Mouse (Mus musculus) hindbrain, embryonic 15.5 days (tissue): Measurements from ENCODE around the gene Tcl1b1. TPM values are rescaled to one million over a fixed set of nuclear protein-coding genes. Genes with fewer than 3 reads are reported as not detected.
A peak's percentile ranks its signal among the peaks of the same experiment; 100 is the strongest.
"Not testable (repeated sequence)": the region's sequence is repeated elsewhere in the genome, so short reads cannot be mapped to it uniquely, and the experiment has no call there.

Experiments used
- ATAC-seq: fragments of 200-750 bp; cut with Nextera tagmentation; 2 replicates; pipeline ENCODE4 v1.8.0; 2017; ENCODE audit warnings: low read depth, moderate number of reproducible peaks, moderate TSS enrichment; ENCODE audit not compliant: low FRiP score
- H3K27ac ChIP-seq: fragments of 300-500 bp; sonication (generic); replicated peaks from 2 replicates; pipeline ENCODE4 v1.5.1; 2015; ENCODE audit warnings: mild to moderate bottlenecking, inconsistent platforms
- H3K27me3 ChIP-seq: fragments of 300-500 bp; sonication (generic); 2 replicates; pipeline ENCODE4 v1.6.1; 2015; ENCODE audit warnings: control low read depth, inconsistent platforms
- H3K36me3 ChIP-seq: fragments of 300-500 bp; sonication (generic); 2 replicates; pipeline ENCODE4 v1.6.1; 2015; ENCODE audit warnings: control low read depth, inconsistent platforms
- H3K4me1 ChIP-seq: fragments of 300-500 bp; sonication (generic); replicated peaks from 2 replicates; pipeline ENCODE4 v1.6.1; 2015; ENCODE audit warnings: control low read depth, inconsistent platforms
- H3K4me2 ChIP-seq: fragments of 300-500 bp; sonication (generic); 2 replicates; pipeline ENCODE4 v1.6.1; 2015; ENCODE audit warnings: moderate library complexity, mild to moderate bottlenecking, inconsistent platforms
- H3K4me3 ChIP-seq: fragments of 300-500 bp; sonication (generic); 2 replicates; pipeline ENCODE4 v1.5.1; 2015; ENCODE audit warnings: mild to moderate bottlenecking, inconsistent platforms
- H3K9ac ChIP-seq: fragments of 300-500 bp; sonication (generic); 2 replicates; pipeline ENCODE4 v1.6.1; 2015; ENCODE audit warnings: inconsistent platforms
- H3K9me3 ChIP-seq: fragments of 300-500 bp; sonication (generic); 2 replicates; pipeline ENCODE4 v1.6.1; 2016; ENCODE audit warnings: control low read depth, inconsistent platforms
- WGBS: fragments of 180-500 bp; shearing (Covaris S2); methylation state at CpG from one replicate; pipeline ENCODE4 v1.1.7; 2015; 5-methylcytosine and 5-hydroxymethylcytosine counted together
- polyA plus RNA-seq: library from polyadenylated mRNA; unstranded; fragments of >200 nt; fragmentation: Nextera tagmentation; extraction: Ambion mirVana; gene quantifications from 2 replicates; pipeline ENCODE4 v1.2.1, GENCODE M21; 2015

Gene Tcl1b1
- not detected in 2 replicates for polyA plus RNA-seq

GRCm38 (mm10) chr12:105159390-105159789 is at the start of gene Tcl1b1:
Tcl1b1 (plus strand) TSS chr12:105159690.
- Histone ChIP-seq H3K9me3 (no peaks in the 10 kb centered on the region), H3K27me3 (no peaks in the 10 kb centered on the region), H3K9ac (no peak within 1 kb of the TSS), H3K4me3 (no peak within 1 kb of the TSS), H3K36me3 (no peaks in the 10 kb centered on the region), H3K4me2 (no peak within 1 kb of the TSS), H3K4me1 (no peaks in the 10 kb centered on the region), H3K27ac (no peak within 1 kb of the TSS)
- WGBS = 74% methylated on average over 4 of the region's 4 CpGs
- no peak for ATAC-seq

- WGBS = 83% methylated on average over 4 of the region's 4 CpGs
- H3K27me3 ChIP-seq = no peaks in the 10 kb centered on the region
- H3K9me3 ChIP-seq = no peaks in the 10 kb centered on the region
- H3K9ac ChIP-seq = no peak overlapping the region
- no peak for ATAC-seq
- peak overlapping the region; percentile 34; the same call in 1 of the 2 replicates for H3K27ac ChIP-seq
- no peak overlapping the region for H3K4me3 ChIP-seq
- peaks cover 30% of the 10 kb centered on the region for H3K4me1 ChIP-seq
- H3K4me2 ChIP-seq = no peak overlapping the region
- no peaks in the 10 kb centered on the region for H3K36me3 ChIP-seq
Observed at GRCm38 (mm10) chr12:105109812-105110211, 49.7 kb upstream of the Tcl1b1 start.

- Histone ChIP-seq H3K27me3 (no peaks in the 10 kb centered on the region), H3K4me3 (no peak overlapping the region), H3K9ac (no peak overlapping the region), H3K4me1 (peaks cover 30% of the 10 kb centered on the region), H3K36me3 (no peaks in the 10 kb centered on the region), H3K4me2 (peak overlapping the region; percentile 26; the same call in 1 of the 2 replicates), H3K9me3 (no peaks in the 10 kb centered on the region), H3K27ac (peak overlapping the region; percentile 31)
- WGBS = 24% methylated on average over 13 of the region's 13 CpGs
- ATAC-seq = peak; percentile 39; the same call in 1 of the 2 replicates
Observed at GRCm38 (mm10) chr12:105112321-105112988, 47.0 kb upstream of the Tcl1b1 start.

GRCm38 (mm10) chr12:105116648-105117047 is 42.8 kb upstream of the Tcl1b1 start:
- 94% methylated on average over 1 of the region's 1 CpGs for WGBS
- Histone ChIP-seq H3K27me3 (no peaks in the 10 kb centered on the region), H3K36me3 (no peaks in the 10 kb centered on the region), H3K9me3 (no peaks in the 10 kb centered on the region), H3K4me3 (no peak overlapping the region), H3K4me1 (peaks cover 19% of the 10 kb centered on the region), H3K27ac (no peak overlapping the region), H3K9ac (no peak overlapping the region), H3K4me2 (no peak overlapping the region)
- ATAC-seq = no peak

GRCm38 (mm10) chr12:105125362-105125761 is 34.1 kb upstream of the Tcl1b1 start:
- Histone ChIP-seq H3K4me3 (no peak overlapping the region), H3K27me3 (no peaks in the 10 kb centered on the region), H3K4me2 (no peak overlapping the region), H3K9ac (no peak overlapping the region), H3K9me3 (no peaks in the 10 kb centered on the region), H3K27ac (no peak overlapping the region), H3K36me3 (no peaks in the 10 kb centered on the region), H3K4me1 (no peaks in the 10 kb centered on the region)
- 89% methylated on average over 6 of the region's 6 CpGs for WGBS
- ATAC-seq = no peak

- Histone ChIP-seq H3K9ac (no peak overlapping the region), H3K36me3 (no peaks in the 10 kb centered on the region), H3K4me3 (no peak overlapping the region), H3K4me2 (no peak overlapping the region), H3K4me1 (no peaks in the 10 kb centered on the region), H3K27me3 (no peaks in the 10 kb centered on the region), H3K9me3 (no peaks in the 10 kb centered on the region), H3K27ac (no peak overlapping the region)
- ATAC-seq = no peak
- WGBS = 34% methylated on average over 4 of the region's 4 CpGs
Observed at GRCm38 (mm10) chr12:105126516-105126915, 33.0 kb upstream of the Tcl1b1 start.

GRCm38 (mm10) chr12:105127607-105128006 is 31.9 kb upstream of the Tcl1b1 start:
- Histone ChIP-seq H3K27me3 (no peaks in the 10 kb centered on the region), H3K9me3 (no peaks in the 10 kb centered on the region), H3K4me2 (no peak overlapping the region), H3K4me3 (no peak overlapping the region), H3K4me1 (no peaks in the 10 kb centered on the region), H3K36me3 (no peaks in the 10 kb centered on the region), H3K27ac (no peak overlapping the region), H3K9ac (no peak overlapping the region)
- WGBS = 87% methylated on average over 2 of the region's 2 CpGs
- no peak for ATAC-seq

GRCm38 (mm10) chr12:105129494-105130205 is 29.8 kb upstream of the Tcl1b1 start:
- not testable (repeated sequence) for ATAC-seq, H3K36me3 ChIP-seq, H3K27ac ChIP-seq, H3K9me3 ChIP-seq, H3K9ac ChIP-seq, H3K4me2 ChIP-seq, H3K27me3 ChIP-seq, H3K4me3 ChIP-seq, H3K4me1 ChIP-seq
- WGBS = 69% methylated on average over 3 of the region's 3 CpGs

- not testable (repeated sequence) for H3K4me1 ChIP-seq, H3K4me3 ChIP-seq, H3K27me3 ChIP-seq, ATAC-seq, H3K36me3 ChIP-seq, H3K9ac ChIP-seq, H3K4me2 ChIP-seq, H3K27ac ChIP-seq, H3K9me3 ChIP-seq
- 69% methylated on average over 2 of the region's 2 CpGs for WGBS
Observed at GRCm38 (mm10) chr12:105134167-105134566, 25.3 kb upstream of the Tcl1b1 start.

- not testable (repeated sequence) for H3K9ac ChIP-seq, H3K27me3 ChIP-seq, H3K4me3 ChIP-seq, H3K36me3 ChIP-seq, H3K27ac ChIP-seq, H3K9me3 ChIP-seq, H3K4me2 ChIP-seq, H3K4me1 ChIP-seq, ATAC-seq
- WGBS = 88% methylated on average over 4 of the region's 4 CpGs
Observed at GRCm38 (mm10) chr12:105134826-105135225, 24.7 kb upstream of the Tcl1b1 start.

- H3K27ac ChIP-seq, H3K4me1 ChIP-seq, H3K36me3 ChIP-seq, H3K9me3 ChIP-seq, ATAC-seq, H3K4me3 ChIP-seq, H3K9ac ChIP-seq, H3K27me3 ChIP-seq, H3K4me2 ChIP-seq: not testable (repeated sequence)
- WGBS = 93% methylated on average over 1 of the region's 1 CpGs
Observed at GRCm38 (mm10) chr12:105137729-105138128, 21.8 kb upstream of the Tcl1b1 start.

- Histone ChIP-seq H3K9ac (no peak overlapping the region), H3K4me2 (no peak overlapping the region), H3K36me3 (no peaks in the 10 kb centered on the region), H3K4me1 (no peaks in the 10 kb centered on the region), H3K27me3 (no peaks in the 10 kb centered on the region), H3K4me3 (no peak overlapping the region), H3K27ac (no peak overlapping the region), H3K9me3 (no peaks in the 10 kb centered on the region)
- ATAC-seq = no peak
- WGBS = 94% methylated on average over 3 of the region's 3 CpGs
Observed at GRCm38 (mm10) chr12:105143096-105143495, 16.4 kb upstream of the Tcl1b1 start.
